Mouse (Mus musculus) myocyte (in vitro differentiated cells): ENCODE data around the gene Pold1.

Experiments used
- CEBPB ChIP-seq: IDR thresholded peaks from 2 replicates; pipeline ENCODE4 v1.6.1; 2011; ENCODE audit warnings: mild to moderate bottlenecking, moderate library complexity; ENCODE audit not compliant: poor library complexity, insufficient read depth, severe bottlenecking
- MAX ChIP-seq: IDR thresholded peaks from one replicate; pipeline ENCODE4 v1.6.1; 2011; ENCODE audit warnings: low read depth, mild to moderate bottlenecking, control low read depth
- MYOD1 ChIP-seq, 3 experiments: IDR thresholded peaks; one replicate each; pipeline ENCODE4 v1.6.1; 2011; ENCODE audit warnings: control low read depth in 2 of 3, low read depth in 2 of 3, mild to moderate bottlenecking in 2 of 3, moderate library complexity in 1 of 3; ENCODE audit not compliant: insufficient read length in 2 of 3, control insufficient read depth in 1 of 3
- MYOG ChIP-seq, 3 experiments: IDR thresholded peaks; one replicate each; pipeline ENCODE4 v1.6.1; 2011; ENCODE audit warnings: control low read depth in 2 of 3, low read depth in 2 of 3, mild to moderate bottlenecking in 2 of 3; ENCODE audit not compliant: insufficient read length in 2 of 3, control insufficient read depth in 1 of 3, insufficient read depth in 1 of 3
- POLR2A ChIP-seq: IDR thresholded peaks from one replicate; pipeline ENCODE4 v1.6.1; 2011; ENCODE audit warnings: low read depth, mild to moderate bottlenecking, control low read depth, moderate library complexity; ENCODE audit not compliant: insufficient read length
- POLR2AphosphoS2 ChIP-seq: IDR thresholded peaks from one replicate; pipeline ENCODE4 v1.6.1; 2011; ENCODE audit warnings: low read depth, control low read depth; ENCODE audit not compliant: insufficient read length
- TCF12 ChIP-seq: IDR thresholded peaks from one replicate; pipeline ENCODE4 v1.6.1; 2011; ENCODE audit warnings: mild to moderate bottlenecking, control low read depth; ENCODE audit not compliant: poor library complexity, insufficient read depth, severe bottlenecking
- USF1 ChIP-seq: IDR thresholded peaks from one replicate; pipeline ENCODE4 v1.6.1; 2011; ENCODE audit warnings: low read depth, mild to moderate bottlenecking, control low read depth, moderate library complexity

DNA sequence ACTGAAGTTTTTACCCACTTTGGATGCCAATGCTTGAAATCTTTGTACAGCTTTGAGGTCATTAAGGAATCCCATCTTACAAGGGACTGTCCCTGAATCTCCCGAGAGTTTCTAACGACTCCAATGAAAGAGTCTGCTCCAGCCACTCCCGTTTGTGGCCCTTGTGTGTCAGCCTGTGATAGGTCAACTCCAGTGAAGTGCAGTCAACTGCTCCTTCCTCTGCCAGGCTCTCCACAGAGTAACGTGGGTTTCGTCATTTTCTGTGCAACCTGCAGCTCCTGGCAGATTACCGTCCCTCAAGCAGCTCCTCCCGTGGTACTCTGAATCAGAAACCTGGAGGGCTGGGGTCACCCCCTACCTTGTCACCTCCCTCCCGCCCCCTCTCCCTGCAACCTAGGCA is 14.6 kb upstream of the Pold1 start:
- TF ChIP-seq USF1 (no peak), POLR2A (no peak), MAX (no peak), CEBPB (no peak), MYOG (IDR thresholded peaks at IDR 0.05; ENCODE audit: control insufficient read depth in 1 of 3, insufficient read depth in 1 of 3, insufficient read length in 2 of 3, low read depth in 2 of 3) (no peak), POLR2AphosphoS2 (no peak), TCF12 (no peak), MYOD1 (IDR thresholded peaks at IDR 0.05; ENCODE audit: control insufficient read depth in 1 of 3, insufficient read length in 2 of 3, low read depth in 2 of 3) (no peak)
